Mouse (Mus musculus): Measurements from ENCODE around the gene Egfl6.

The Egfl6 gene

GRCm38 (mm10) chrX:166584947-166585824, at the start of gene Egfl6:
TSS of gene Egfl6 (minus strand) at chrX:166585720.
- no peak for DNase-seq (ENCODE audit: low spot score in 2 of 2)

- DNase-seq (ENCODE audit: low spot score in 2 of 2), result no peak
Measured at GRCm38 (mm10) chrX:166626866-166627570, 41.5 kb upstream of the Egfl6 start.

- DNase-seq (ENCODE audit: low spot score in 2 of 2), result no peak
Measured at GRCm38 (mm10) chrX:166626174-166626573, 40.7 kb upstream of the Egfl6 start.

- DNase-seq (ENCODE audit: low spot score in 2 of 2), result no peak
Measured at GRCm38 (mm10) chrX:166623176-166623575, 37.7 kb upstream of the Egfl6 start.

GRCm38 (mm10) chrX:166621560-166622301, 36.2 kb upstream of the Egfl6 start:
- DNase-seq (ENCODE audit: low spot score in 2 of 2), result no peak

GRCm38 (mm10) chrX:166620900-166621299, 35.4 kb upstream of the Egfl6 start:
- no peak for DNase-seq (ENCODE audit: low spot score in 2 of 2)

- no peak for DNase-seq (ENCODE audit: low spot score in 2 of 2)
Measured at GRCm38 (mm10) chrX:166619084-166619483, 33.6 kb upstream of the Egfl6 start.

GRCm38 (mm10) chrX:166615191-166615590, 29.7 kb upstream of the Egfl6 start:
- no peak for DNase-seq (ENCODE audit: low spot score in 2 of 2)

GRCm38 (mm10) chrX:166576111-166576510, 9.4 kb downstream of the Egfl6 start:
- DNase-seq (ENCODE audit: low spot score in 2 of 2), result no peak

- no peak for DNase-seq (ENCODE audit: low spot score in 2 of 2)
Measured at GRCm38 (mm10) chrX:166565983-166566382, 19.5 kb downstream of the Egfl6 start.

GRCm38 (mm10) chrX:166565401-166565800, 20.1 kb downstream of the Egfl6 start:
- DNase-seq (ENCODE audit: low spot score in 2 of 2), result no peak

GRCm38 (mm10) chrX:166564900-166565299, 20.6 kb downstream of the Egfl6 start:
- DNase-seq (ENCODE audit: low spot score in 2 of 2), result no peak

GRCm38 (mm10) chrX:166559333-166559732, 26.2 kb downstream of the Egfl6 start:
- no peak for DNase-seq (ENCODE audit: low spot score in 2 of 2)

GRCm38 (mm10) chrX:166552355-166552754, 33.2 kb downstream of the Egfl6 start:
- no peak for DNase-seq (ENCODE audit: low spot score in 2 of 2)

GRCm38 (mm10) chrX:166546495-166546894, 39.0 kb downstream of the Egfl6 start:
- no peak for DNase-seq (ENCODE audit: low spot score in 2 of 2)

GRCm38 (mm10) chrX:166535138-166535537, 50.4 kb downstream of the Egfl6 start:
- no peak for DNase-seq (ENCODE audit: low spot score in 2 of 2)

- no peak for DNase-seq (ENCODE audit: low spot score in 2 of 2)
Measured at GRCm38 (mm10) chrX:166533432-166533831, 52.1 kb downstream of the Egfl6 start.

GRCm38 (mm10) chrX:166531671-166532070, 53.8 kb downstream of the Egfl6 start:
- no peak for DNase-seq (ENCODE audit: low spot score in 2 of 2)

GRCm38 (mm10) chrX:166528126-166528525, 57.4 kb downstream of the Egfl6 start:
- DNase-seq (ENCODE audit: low spot score in 2 of 2), result no peak

- no peak for DNase-seq (ENCODE audit: low spot score in 2 of 2)
Measured at GRCm38 (mm10) chrX:166525637-166526315, 59.7 kb downstream of the Egfl6 start.

- DNase-seq (ENCODE audit: low spot score in 2 of 2), result no peak
Measured at GRCm38 (mm10) chrX:166520782-166521181, 64.7 kb downstream of the Egfl6 start.

- no peak for DNase-seq (ENCODE audit: low spot score in 2 of 2)
Measured at GRCm38 (mm10) chrX:166518345-166518744, 67.2 kb downstream of the Egfl6 start, which contains the start of gene Tceanc. TSS of gene Tceanc (minus strand) at chrX:166518567.
